Mouse (Mus musculus): Measurements from ENCODE around the gene Scn8a. TPM values are rescaled to one million over a fixed set of nuclear protein-coding genes. Genes with fewer than 3 reads are reported as not detected.

The Scn8a gene
- polyA plus RNA-seq, 1 experiment from 2014 or later = 19.0 TPM

DNA sequence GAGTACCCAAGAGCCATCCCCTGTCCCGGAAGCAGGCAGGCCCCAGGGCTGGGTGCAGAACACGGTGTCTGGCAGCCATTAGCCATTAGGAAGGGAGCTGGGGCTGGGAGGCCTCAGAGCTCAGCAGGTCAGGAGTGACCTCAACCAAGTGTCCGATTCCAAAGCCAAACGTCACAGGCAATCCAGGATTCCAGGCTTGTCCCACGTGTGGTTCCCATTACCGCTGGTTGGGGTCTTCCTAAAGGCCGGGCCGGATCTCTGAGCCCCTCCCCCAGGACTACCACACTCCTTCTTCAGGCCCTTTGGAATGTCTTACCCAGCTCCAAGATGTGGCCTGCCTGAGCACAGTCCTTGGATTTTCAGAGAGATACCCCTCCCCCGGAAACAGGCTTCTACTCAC is 225.3 kb downstream of the Scn8a start:
- H3K27ac ChIP-seq (replicated peaks; ENCODE audit: low read depth, low read length) = no peak overlapping the region
- peaks cover 33% of the 10 kb centered on the region for H3K4me1 ChIP-seq (ENCODE audit: control insufficient read depth, insufficient read depth, low read length)
- H3K9me3 ChIP-seq (ENCODE audit: control insufficient read depth, low read length) = no peaks in the 10 kb centered on the region
- ATAC-seq (ENCODE audit: low FRiP score, low TSS enrichment) (no peak), DNase-seq (no peak)
- WGBS = 68% methylated on average over 9 of the region's 9 CpGs
- H3K36me3 ChIP-seq (ENCODE audit: control insufficient read depth, insufficient read depth, low read length) = no peaks in the 10 kb centered on the region
- H3K4me2 ChIP-seq (ENCODE audit: low read length) = no peak overlapping the region
- no peaks in the 10 kb centered on the region for H3K27me3 ChIP-seq (ENCODE audit: control insufficient read depth, insufficient read depth, low read length)
- no peak overlapping the region for H3K4me3 ChIP-seq (replicated peaks; ENCODE audit: low read depth, low read length)
- H3K9ac ChIP-seq (replicated peaks; ENCODE audit: low read length) = no peak overlapping the region

DNA sequence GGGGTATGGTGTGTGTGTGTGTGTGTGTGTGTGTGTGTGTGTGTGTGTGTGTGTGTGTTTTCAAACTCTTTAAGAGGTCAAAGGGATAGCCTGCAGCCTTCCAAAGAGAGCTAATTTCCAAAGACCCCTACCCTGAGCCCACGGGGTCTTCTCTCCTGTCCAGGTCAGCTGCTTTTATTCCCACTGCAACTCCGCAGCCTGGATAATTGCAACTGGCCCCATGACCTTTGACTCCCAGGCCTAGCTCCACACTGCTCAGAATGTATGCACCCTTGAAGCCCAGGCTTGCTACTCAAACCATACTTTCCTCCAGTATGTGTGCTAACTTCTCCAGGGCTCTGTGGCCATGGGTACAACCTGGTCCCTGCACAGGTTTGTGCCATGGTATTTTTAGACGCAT is 225.7 kb downstream of the Scn8a start:
- no peaks in the 10 kb centered on the region for H3K36me3 ChIP-seq (ENCODE audit: control insufficient read depth, insufficient read depth, low read length)
- DNase-seq = no peak
- no peak for ATAC-seq (ENCODE audit: low FRiP score, low TSS enrichment)
- no peak overlapping the region for H3K9ac ChIP-seq (replicated peaks; ENCODE audit: low read length)
- H3K9me3 ChIP-seq (ENCODE audit: control insufficient read depth, low read length) = no peaks in the 10 kb centered on the region
- no peak overlapping the region for H3K4me3 ChIP-seq (replicated peaks; ENCODE audit: low read depth, low read length)
- H3K4me2 ChIP-seq (ENCODE audit: low read length) = no peak overlapping the region
- H3K27me3 ChIP-seq (ENCODE audit: control insufficient read depth, insufficient read depth, low read length) = no peaks in the 10 kb centered on the region
- peaks cover 33% of the 10 kb centered on the region for H3K4me1 ChIP-seq (ENCODE audit: control insufficient read depth, insufficient read depth, low read length)
- H3K27ac ChIP-seq (replicated peaks; ENCODE audit: low read depth, low read length) = no peak overlapping the region
- whole genome bisulfite sequencing = 52% methylated on average over 3 of the region's 3 CpGs

Other genes starting within 250 kb of the Scn8a start
- gene Smagp, start 232.9 kb upstream of the Scn8a start, polyA plus RNA-seq (2014; fragmentation: Nextera tagmentation; extraction: Ambion mirVana) = 0.78 and 3.6 TPM in 2 replicates
- 0.61 and 1.8 TPM in 2 replicates for gene Bin2, start 200.3 kb upstream of the Scn8a start, polyA plus RNA-seq (2014; fragmentation: Nextera tagmentation; extraction: Ambion mirVana)
- 0.74 TPM in 1 of 2 replicates, not detected in the other for gene Cela1, start 181.9 kb upstream of the Scn8a start, polyA plus RNA-seq (2014; fragmentation: Nextera tagmentation; extraction: Ambion mirVana)
- gene Galnt6, start 140.5 kb upstream of the Scn8a start, polyA plus RNA-seq (2014; fragmentation: Nextera tagmentation; extraction: Ambion mirVana) = 0.14 TPM in 1 of 2 replicates, not detected in the other
- 24.2 and 32.3 TPM in 2 replicates for gene Slc4a8, start 108.1 kb upstream of the Scn8a start, polyA plus RNA-seq (2014; fragmentation: Nextera tagmentation; extraction: Ambion mirVana)
- not detected in 2 replicates for gene Gm47841, start 177.5 kb downstream of the Scn8a start, polyA plus RNA-seq (2014; fragmentation: Nextera tagmentation; extraction: Ambion mirVana)
- gene Fignl2, start 208.7 kb downstream of the Scn8a start, polyA plus RNA-seq (2014; fragmentation: Nextera tagmentation; extraction: Ambion mirVana) = 0.09 and 0.11 TPM in 2 replicates
- gene Ankrd33, start 245.9 kb downstream of the Scn8a start, polyA plus RNA-seq (2014; fragmentation: Nextera tagmentation; extraction: Ambion mirVana) = not detected in 2 replicates